Mouse (Mus musculus) B cell, adult 2 months (primary cell): ENCODE measurements around the gene Snapc4.
A peak's percentile ranks its signal among the peaks of the same experiment; 100 is the strongest.

ENCODE experiments used
- DNase-seq, 2 experiments: peaks; one replicate each; pipeline ENCODE4 v3.0.0; 2022

The Snapc4 gene

GRCm38 (mm10) chr2:26338302-26339203 lies 41.9 kb downstream of the Snapc4 start:
- DNase-seq: no peak

GRCm38 (mm10) chr2:26330702-26331101 lies 49.8 kb downstream of the Snapc4 start:
- DNase-seq: no peak

- DNase-seq: no peak
Observed at GRCm38 (mm10) chr2:26330056-26330468, 50.4 kb downstream of the Snapc4 start.

GRCm38 (mm10) chr2:26329402-26329801 lies 51.1 kb downstream of the Snapc4 start:
- DNase-seq: no peak

GRCm38 (mm10) chr2:26327852-26328251 lies 52.6 kb downstream of the Snapc4 start:
- peak; percentile 44 to 59 for DNase-seq

- peak; percentile 60 to 65 for DNase-seq
Observed at GRCm38 (mm10) chr2:26325386-26326181, 54.9 kb downstream of the Snapc4 start.

- peak in 1 of 2 experiments; percentile 14 for DNase-seq
Observed at GRCm38 (mm10) chr2:26324917-26325316, 55.5 kb downstream of the Snapc4 start.

- DNase-seq: no peak
Observed at GRCm38 (mm10) chr2:26323589-26324325, 56.7 kb downstream of the Snapc4 start.

GRCm38 (mm10) chr2:26320245-26321185 lies 59.9 kb downstream of the Snapc4 start:
- DNase-seq: no peak

- no peak for DNase-seq
Observed at GRCm38 (mm10) chr2:26319519-26320244, 60.8 kb downstream of the Snapc4 start.

GRCm38 (mm10) chr2:26319109-26319508 lies 61.3 kb downstream of the Snapc4 start:
- no peak for DNase-seq

GRCm38 (mm10) chr2:26317991-26318672 lies 62.3 kb downstream of the Snapc4 start:
- no peak for DNase-seq

- no peak for DNase-seq
Observed at GRCm38 (mm10) chr2:26317371-26317770, 63.1 kb downstream of the Snapc4 start.

- DNase-seq: no peak
Observed at GRCm38 (mm10) chr2:26316576-26317246, 63.7 kb downstream of the Snapc4 start.

GRCm38 (mm10) chr2:26315925-26316311 lies 64.5 kb downstream of the Snapc4 start:
- DNase-seq: no peak

- peak; percentile 70 to 73 for DNase-seq
Observed at GRCm38 (mm10) chr2:26315072-26315924, 65.2 kb downstream of the Snapc4 start, which contains the start of gene Gpsm1. Gene Gpsm1, plus strand, starts transcription at chr2:26315515.

GRCm38 (mm10) chr2:26314281-26315071 lies 66.0 kb downstream of the Snapc4 start:
- DNase-seq: no peak

- no peak for DNase-seq
Observed at GRCm38 (mm10) chr2:26313394-26313793, 67.1 kb downstream of the Snapc4 start.
